Mouse (Mus musculus) kidney, postnatal 0 days (tissue): ENCODE measurements at regions not wholly inside any gene's neighbourhood (a gene's known extent, or its start where the extent isn't known, plus 50 kb on each side); places are given as distances from the start of the nearest gene placed in this dataset.

Experiments used
- ATAC-seq: fragments of 200-750 bp; cut with Nextera tagmentation; replicated peaks from 2 replicates; pipeline ENCODE4 v1.8.0; 2017; ENCODE audit warnings: low read depth, moderate number of reproducible peaks, moderate TSS enrichment, moderate library complexity; ENCODE audit not compliant: low FRiP score
- DNase-seq: peaks from one replicate; pipeline ENCODE4 v3.0.0-alpha.2; 2016; ENCODE audit warnings: low spot score
- H3K27ac ChIP-seq: fragments of 300-500 bp; sonication (generic); 2 replicates; pipeline ENCODE4 v1.5.1; 2014; ENCODE audit warnings: mild to moderate bottlenecking
- H3K27me3 ChIP-seq: fragments of 300-500 bp; sonication (generic); 2 replicates; pipeline ENCODE4 v1.6.1; 2014; ENCODE audit warnings: low read length, mixed read lengths; ENCODE audit not compliant: insufficient read depth
- H3K36me3 ChIP-seq: fragments of 300-500 bp; sonication (generic); 2 replicates; pipeline ENCODE4 v1.6.1; 2014; ENCODE audit warnings: low read length, mixed read lengths; ENCODE audit not compliant: insufficient read depth
- H3K4me1 ChIP-seq: fragments of 300-500 bp; sonication (generic); replicated peaks from 2 replicates; pipeline ENCODE4 v1.6.1; 2014; ENCODE audit warnings: antibody characterized with exemption, low read length, mixed read lengths; ENCODE audit not compliant: insufficient read depth
- H3K4me2 ChIP-seq: fragments of 300-500 bp; sonication (generic); 2 replicates; pipeline ENCODE4 v1.6.1; 2014; ENCODE audit warnings: mild to moderate bottlenecking, low read length, moderate library complexity, mixed read lengths
- H3K4me3 ChIP-seq: fragments of 300-500 bp; sonication (generic); replicated peaks from 2 replicates; pipeline ENCODE4 v1.5.1; 2014; ENCODE audit warnings: low read depth, low read length
- H3K9ac ChIP-seq: fragments of 300-500 bp; sonication (generic); 2 replicates; pipeline ENCODE4 v1.6.1; 2014; ENCODE audit warnings: low read depth, low read length
- H3K9me3 ChIP-seq: fragments of 300-500 bp; sonication (generic); replicated peaks from 2 replicates; pipeline ENCODE4 v1.6.1; 2016; ENCODE audit warnings: low read length, inconsistent platforms, mixed read lengths
- CTCF ChIP-seq: IDR thresholded peaks from 2 replicates; pipeline ENCODE4 v1.5.1; 2016; ENCODE audit warnings: antibody characterized with exemption, low read depth, mild to moderate bottlenecking, moderate library complexity
- WGBS: fragments of 180-500 bp; shearing (Covaris S2); extraction: QIAGEN DNeasy Blood & Tissue Kit; methylation state at CpG from one replicate; pipeline ENCODE4 v1.1.7; 2014; 5-methylcytosine and 5-hydroxymethylcytosine counted together

DNA sequence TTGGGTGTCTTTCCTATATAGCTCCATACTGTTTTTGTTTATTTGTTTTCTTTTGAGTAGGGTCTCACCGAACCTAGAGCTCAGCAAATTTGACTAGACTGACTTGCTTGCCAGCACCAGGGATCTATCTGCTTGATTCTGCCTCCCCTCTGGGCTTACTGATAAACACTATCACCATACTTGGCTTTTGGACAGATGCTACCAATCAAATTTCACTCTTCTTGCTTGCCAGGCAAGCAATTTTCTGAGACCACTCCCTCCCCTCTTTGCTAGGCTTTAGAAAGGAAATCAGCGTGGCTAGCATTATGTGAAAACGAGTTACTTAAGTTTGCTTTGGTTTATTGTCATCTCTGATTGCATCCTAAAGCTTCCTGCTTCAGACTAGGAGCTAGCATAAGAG lies 75.1 kb upstream of the Krr1 start:
- Histone ChIP-seq H3K27me3 (no peaks in the 10 kb centered on the region), H3K9ac (no peak overlapping the region), H3K27ac (no peak overlapping the region), H3K4me2 (no peak overlapping the region), H3K36me3 (no peaks in the 10 kb centered on the region), H3K4me3 (no peak overlapping the region), H3K4me1 (no peaks in the 10 kb centered on the region), H3K9me3 (no peaks in the 10 kb centered on the region)
- TF ChIP-seq CTCF = no peak
- 63% methylated on average over 3 of the region's 3 CpGs for WGBS
- DNase-seq (no peak), ATAC-seq (no peak)

DNA sequence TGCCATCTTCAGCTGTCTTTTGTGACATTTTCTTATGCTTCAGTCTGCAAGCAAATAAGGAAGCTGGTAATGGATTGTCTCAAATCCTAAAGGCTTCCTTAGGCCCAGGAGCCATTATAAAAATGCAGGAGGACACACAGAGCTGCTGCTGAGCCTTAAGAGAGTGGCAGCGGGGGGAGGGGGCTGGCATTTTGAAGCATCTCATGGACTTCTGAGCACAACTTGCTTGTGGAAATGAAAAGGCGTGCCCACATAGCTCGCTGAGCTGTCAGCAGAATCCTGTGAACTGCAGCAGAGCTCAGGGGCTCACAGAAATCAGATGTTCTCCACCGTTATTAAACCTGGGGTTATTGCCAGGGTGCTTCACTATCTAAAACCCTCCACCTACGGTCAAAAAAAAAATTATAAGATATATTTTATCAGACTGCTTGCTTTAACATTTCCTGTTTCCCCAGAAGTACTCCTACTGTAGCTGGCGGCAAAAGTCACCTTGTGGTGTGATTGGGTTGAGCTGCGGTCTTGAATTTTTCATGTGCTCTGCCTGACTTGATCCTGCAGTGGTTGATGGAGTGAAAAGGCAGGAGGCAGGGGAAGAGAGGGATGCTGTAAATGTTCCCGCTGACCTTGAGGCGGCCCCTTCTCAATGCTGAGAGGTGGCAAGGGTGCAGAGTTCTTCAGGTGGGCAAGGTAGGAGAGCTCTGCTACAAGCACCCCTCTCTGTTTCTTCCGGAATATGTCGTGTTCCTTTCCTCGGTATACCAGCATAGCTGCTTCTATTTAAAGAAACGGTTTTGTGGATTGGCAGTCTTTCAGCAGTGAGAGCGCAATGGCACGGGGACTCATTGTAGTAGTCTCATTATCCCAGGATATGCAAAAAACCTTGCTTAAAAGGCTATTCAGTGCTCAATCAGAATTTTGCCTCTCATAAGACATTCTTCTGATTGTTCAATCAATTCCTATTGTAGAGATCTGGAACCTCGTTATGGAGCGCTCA lies 71.4 kb upstream of the Krr1 start:
- H3K27ac ChIP-seq = no peak overlapping the region
- TF ChIP-seq CTCF = no peak
- DNase-seq = no peak
- no peak for ATAC-seq
- H3K9ac ChIP-seq = no peak overlapping the region
- no peak overlapping the region for H3K4me3 ChIP-seq
- H3K9me3 ChIP-seq = no peaks in the 10 kb centered on the region
- H3K36me3 ChIP-seq = no peaks in the 10 kb centered on the region
- H3K4me1 ChIP-seq = no peaks in the 10 kb centered on the region
- 64% methylated on average over 17 of the region's 17 CpGs for WGBS
- no peaks in the 10 kb centered on the region for H3K27me3 ChIP-seq
- H3K4me2 ChIP-seq = no peak overlapping the region

DNA sequence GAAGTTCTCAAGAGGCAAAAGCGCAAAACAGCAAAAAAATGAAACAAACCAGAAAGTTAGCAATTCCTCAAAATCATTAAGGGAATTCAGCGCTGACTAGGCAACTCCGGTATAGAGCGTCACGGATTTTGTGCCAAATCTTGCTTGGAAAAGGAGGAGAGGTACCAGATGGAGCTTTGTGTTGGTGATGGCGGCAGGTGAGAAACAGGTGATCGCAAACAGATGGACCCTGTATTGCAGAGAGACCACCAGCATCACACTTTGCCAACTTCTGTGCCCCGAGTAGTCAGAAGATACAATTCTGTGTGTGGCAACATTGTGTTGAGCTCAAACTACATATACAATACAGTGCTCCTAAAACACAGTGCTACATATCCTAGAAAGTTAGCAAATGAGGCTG lies 68.5 kb upstream of the Krr1 start:
- no peak overlapping the region for H3K4me2 ChIP-seq
- H3K27ac ChIP-seq = no peak overlapping the region
- DNase-seq (no peak), ATAC-seq (no peak)
- no peak for TF ChIP-seq CTCF
- H3K4me1 ChIP-seq = no peaks in the 10 kb centered on the region
- no peaks in the 10 kb centered on the region for H3K36me3 ChIP-seq
- 94% methylated on average over 8 of the region's 8 CpGs for WGBS
- no peaks in the 10 kb centered on the region for H3K27me3 ChIP-seq
- no peak overlapping the region for H3K9ac ChIP-seq
- no peaks in the 10 kb centered on the region for H3K9me3 ChIP-seq
- no peak overlapping the region for H3K4me3 ChIP-seq

DNA sequence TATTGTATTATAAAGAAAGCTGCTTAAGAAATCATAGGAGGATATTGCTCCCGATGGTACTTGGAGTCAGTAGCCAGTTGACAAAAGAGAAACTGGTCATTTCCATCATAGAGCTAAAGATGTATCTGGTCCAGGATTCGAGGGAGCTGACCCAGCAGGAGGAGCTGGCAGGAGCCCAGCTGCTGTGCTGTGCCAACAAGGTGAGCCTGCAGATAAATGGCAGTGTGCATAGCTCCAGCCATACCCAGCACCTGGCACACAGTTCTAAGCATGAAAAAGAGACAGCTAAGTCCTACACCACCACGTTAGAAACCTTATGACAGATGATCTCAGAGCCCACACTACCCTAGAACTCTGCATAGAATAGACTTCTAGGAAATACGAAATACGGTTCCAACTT lies 64.6 kb upstream of the Krr1 start:
- Histone ChIP-seq H3K27ac (no peak overlapping the region), H3K4me1 (no peaks in the 10 kb centered on the region), H3K27me3 (no peaks in the 10 kb centered on the region), H3K36me3 (no peaks in the 10 kb centered on the region), H3K4me2 (no peak overlapping the region), H3K4me3 (no peak overlapping the region), H3K9me3 (no peaks in the 10 kb centered on the region), H3K9ac (no peak overlapping the region)
- WGBS = 76% methylated on average over 5 of the region's 5 CpGs
- ATAC-seq = no peak
- no peak for DNase-seq
- no peak for TF ChIP-seq CTCF

DNA sequence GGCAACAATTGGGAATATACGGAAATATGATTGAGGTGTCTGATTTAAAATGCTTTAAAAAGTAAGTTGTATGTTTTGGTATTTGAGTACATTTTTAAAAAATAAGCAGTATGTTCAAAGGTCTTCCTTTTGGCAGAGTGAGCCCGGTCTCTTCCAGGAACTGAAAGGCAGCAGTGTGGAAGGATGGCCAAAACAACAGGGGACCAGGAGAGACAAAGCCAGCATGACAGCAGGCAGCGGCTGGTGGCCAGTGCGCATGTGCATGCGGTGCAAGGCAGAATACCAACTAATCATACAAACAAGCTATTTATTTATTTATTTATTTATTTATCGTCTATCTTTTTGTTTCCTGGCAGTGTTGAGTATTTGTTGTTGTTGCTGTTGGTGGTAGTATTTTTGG lies 59.9 kb upstream of the Krr1 start:
- Histone ChIP-seq H3K9me3 (no peaks in the 10 kb centered on the region), H3K4me2 (no peak overlapping the region), H3K36me3 (no peaks in the 10 kb centered on the region), H3K4me3 (no peak overlapping the region), H3K9ac (no peak overlapping the region), H3K27ac (no peak overlapping the region), H3K27me3 (no peaks in the 10 kb centered on the region), H3K4me1 (no peaks in the 10 kb centered on the region)
- no peak for ATAC-seq
- no peak for TF ChIP-seq CTCF
- 96% methylated on average over 6 of the region's 6 CpGs for WGBS
- no peak for DNase-seq

DNA sequence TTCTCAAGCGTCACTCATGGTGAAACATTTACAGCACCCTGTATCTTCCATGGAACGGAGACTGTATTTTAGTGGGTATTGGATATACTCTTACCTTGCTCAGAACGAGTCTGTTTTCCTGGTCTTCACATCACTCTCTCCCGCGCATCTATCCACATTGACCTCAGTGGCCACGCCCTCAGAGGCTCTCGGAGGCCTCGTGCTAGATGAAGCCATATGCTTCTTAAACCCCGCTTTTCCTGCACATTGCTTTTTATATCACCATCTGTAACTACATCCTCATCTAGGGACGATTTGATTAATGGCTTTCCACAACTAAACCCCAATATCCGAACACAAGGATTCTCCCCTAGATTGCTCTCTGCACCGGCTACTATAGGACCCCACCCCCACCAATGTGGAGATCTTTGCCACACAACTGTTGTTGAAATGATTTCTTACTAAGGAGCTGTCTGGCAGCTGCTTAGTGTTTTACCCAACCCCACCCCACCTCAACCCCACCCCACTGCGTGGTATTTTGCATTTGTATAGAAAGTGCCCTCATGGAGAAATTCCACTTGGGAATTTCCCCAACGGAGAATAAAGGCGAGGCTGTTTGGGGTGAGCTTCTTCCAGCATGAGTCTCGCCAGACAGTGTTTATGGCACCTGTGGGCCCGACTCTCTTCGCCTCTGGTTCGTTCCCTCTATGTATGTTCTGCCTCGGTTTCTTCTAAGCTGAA lies 59.2 kb upstream of the Krr1 start:
- no peaks in the 10 kb centered on the region for H3K4me1 ChIP-seq
- H3K4me3 ChIP-seq = no peak overlapping the region
- 85% methylated on average over 20 of the region's 20 CpGs for WGBS
- no peak overlapping the region for H3K9ac ChIP-seq
- H3K27ac ChIP-seq = no peak overlapping the region
- no peaks in the 10 kb centered on the region for H3K9me3 ChIP-seq
- H3K27me3 ChIP-seq = no peaks in the 10 kb centered on the region
- no peak for DNase-seq
- no peak for ATAC-seq
- H3K36me3 ChIP-seq = no peaks in the 10 kb centered on the region
- TF ChIP-seq CTCF = no peak
- no peak overlapping the region for H3K4me2 ChIP-seq
